Mouse (Mus musculus): ENCODE results near the gene Map1lc3a. TPM values are rescaled to one million over a fixed set of nuclear protein-coding genes. Genes with fewer than 3 reads are reported as not detected.

The Map1lc3a gene
- total RNA-seq (2021) = 100 to 1,000 TPM; 267 to 277 TPM
- long read RNA-seq, experiment 1, transcript Map1lc3a-201 (4 exons, 1,112 nt) = major isoform, 89 of 133 reads
- long read RNA-seq, experiment 1, transcript Map1lc3a-203 (3 exons, 826 nt) = minor isoform, 33 of 133 reads
- long read RNA-seq, experiment 1, partial matches to known transcripts = 11 of 133 reads
- long read RNA-seq, experiment 1, other reads (novel, unspliced or antisense) = 0 of 133 reads
- long read RNA-seq, experiment 2, transcript Map1lc3a-201 (4 exons, 1,112 nt) = major isoform, 96 of 161 reads
- long read RNA-seq, experiment 2, transcript Map1lc3a-203 (3 exons, 826 nt) = minor isoform, 51 of 161 reads
- long read RNA-seq, experiment 2, partial matches to known transcripts = 13 of 161 reads
- long read RNA-seq, experiment 2, other reads (novel, unspliced or antisense) = 1 of 161 reads

GRCm38 (mm10) chr2:155276195-155276594 lies at the start of gene Map1lc3a:
Gene Map1lc3a (plus strand): TSS chr2:155276297.
- intact Hi-C loops (cut with DNase I) = loop anchor here (2.0 kb wide), 1 partner anchor 109 kb away; no protein-coding TSS in a partner anchor
- TF ChIP-seq CTCF (IDR thresholded peaks at IDR 0.05) = no peak
- peak; percentile 97 for DNase-seq

GRCm38 (mm10) chr2:155235746-155236361 lies 40.2 kb upstream of the Map1lc3a start:
- intact Hi-C loops (cut with DNase I) = loop anchor here (5.0 kb wide), 1 partner anchor 151 kb away; no protein-coding TSS in a partner anchor
- Histone ChIP-seq H3K4me3 (peak overlapping the region; percentile 99), H3K27ac (peak overlapping the region; percentile 96)
- no peak for TF ChIP-seq CTCF (IDR thresholded peaks at IDR 0.05)
- no peak for DNase-seq

More at GRCm38 (mm10) chr2:155276195-155276594, at the start of gene Map1lc3a:
- Histone ChIP-seq H3K27ac (peak within 1 kb of the TSS; percentile 99), H3K4me3 (peak within 1 kb of the TSS; percentile 99)

- intact Hi-C loops (cut with DNase I) = loop anchor here (5.0 kb wide), 1 partner anchor 151 kb away; no protein-coding TSS in a partner anchor
- peak within 1 kb of the TSS; percentile 99 for H3K4me3 ChIP-seq
- peak; percentile 31; the same call in 1 of the 2 replicates for TF ChIP-seq CTCF (IDR thresholded peaks at IDR 0.05)
- H3K27ac ChIP-seq = peak within 1 kb of the TSS; percentile 96
- peak; percentile 99 for DNase-seq
Measured at GRCm38 (mm10) chr2:155236362-155236992, 39.6 kb upstream of the Map1lc3a start, which contains the start of gene Dynlrb1. Gene Dynlrb1 (plus strand): TSS chr2:155236533.

DNA sequence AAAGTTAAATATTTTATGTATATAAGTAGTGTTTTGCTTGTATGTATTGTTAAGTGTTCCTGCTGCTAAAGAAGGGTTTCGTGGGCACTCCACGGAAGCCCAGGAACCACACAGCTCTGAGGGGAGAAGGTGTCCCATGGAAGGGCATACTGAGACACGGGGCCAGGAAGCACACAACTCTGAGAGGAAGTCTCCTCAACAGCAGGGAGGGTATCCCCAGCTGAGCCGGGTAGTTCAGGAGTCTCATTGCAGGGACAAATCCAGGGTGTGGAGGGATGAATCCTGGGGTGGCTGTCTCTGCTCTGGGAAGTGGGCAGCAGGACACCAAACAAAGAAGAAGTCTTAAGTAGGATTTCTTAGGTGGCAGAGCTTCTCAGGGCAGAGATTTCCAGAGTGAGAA lies 38.8 kb upstream of the Map1lc3a start:
- DNase-seq = no peak
- intact Hi-C loops (cut with DNase I) = loop anchor here (5.0 kb wide), 1 partner anchor 150 kb away; no protein-coding TSS in a partner anchor
- H3K4me3 ChIP-seq = peak overlapping the region; percentile 99
- H3K27ac ChIP-seq = peak overlapping the region; percentile 96
- TF ChIP-seq CTCF (IDR thresholded peaks at IDR 0.05) = no peak

DNA sequence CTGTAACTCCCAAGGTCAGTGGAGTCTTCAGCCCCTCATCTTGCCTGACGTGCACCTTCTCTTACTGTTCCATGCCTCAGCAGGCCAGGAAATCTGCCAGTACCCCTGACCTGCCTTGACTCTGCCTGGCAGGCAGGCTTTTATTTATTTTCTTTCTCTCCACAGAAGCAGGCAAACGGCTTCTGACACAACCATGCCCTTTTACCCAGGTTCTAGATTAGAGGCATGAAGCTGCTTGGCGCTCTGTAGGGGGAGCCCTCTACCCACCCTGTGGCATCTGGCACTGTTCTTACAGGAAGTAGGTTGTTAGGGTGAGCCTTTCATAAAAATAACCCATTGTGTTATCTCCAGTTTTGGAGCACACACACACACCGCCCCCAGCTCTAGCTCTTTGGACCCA lies 35.2 kb upstream of the Map1lc3a start:
- peak; percentile 48 for DNase-seq
- Histone ChIP-seq H3K27ac (peak overlapping the region; percentile 64), H3K4me3 (no peak overlapping the region)
- peak; percentile 58 for TF ChIP-seq CTCF (IDR thresholded peaks at IDR 0.05)
- intact Hi-C loops (cut with DNase I) = no loop called here

GRCm38 (mm10) chr2:155242296-155242855 lies 33.7 kb upstream of the Map1lc3a start:
- Histone ChIP-seq H3K4me3 (0 out of 2 replicates have a peak overlapping the region, but pooled peaks have one; percentile 13), H3K27ac (peak overlapping the region; percentile 64)
- intact Hi-C loops (cut with DNase I) = no loop called here
- TF ChIP-seq CTCF (IDR thresholded peaks at IDR 0.05) = no peak
- peak; percentile 63 for DNase-seq

DNA sequence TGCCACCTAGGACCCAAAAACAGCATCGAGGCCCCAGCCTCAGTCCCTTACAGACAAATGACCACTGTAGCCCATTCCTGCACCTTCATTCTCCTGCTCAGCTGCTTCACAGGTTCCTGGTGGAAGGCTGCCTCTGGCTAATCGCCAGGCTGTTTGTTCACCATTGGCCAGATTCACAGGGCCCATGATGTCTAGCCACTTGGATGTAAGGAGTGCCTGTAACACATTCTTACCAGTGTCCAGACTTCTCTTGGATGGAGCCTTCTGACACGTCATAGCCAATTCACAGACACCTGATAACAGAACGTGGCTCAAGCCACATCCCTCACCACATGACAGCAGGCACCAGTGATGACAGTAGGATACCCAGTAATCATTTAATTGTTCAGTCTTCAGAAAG lies 29.9 kb upstream of the Map1lc3a start:
- TF ChIP-seq CTCF (IDR thresholded peaks at IDR 0.05) = no peak
- DNase-seq = no peak
- intact Hi-C loops (cut with DNase I) = no loop called here
- Histone ChIP-seq H3K4me3 (no peak overlapping the region), H3K27ac (no peak overlapping the region)

DNA sequence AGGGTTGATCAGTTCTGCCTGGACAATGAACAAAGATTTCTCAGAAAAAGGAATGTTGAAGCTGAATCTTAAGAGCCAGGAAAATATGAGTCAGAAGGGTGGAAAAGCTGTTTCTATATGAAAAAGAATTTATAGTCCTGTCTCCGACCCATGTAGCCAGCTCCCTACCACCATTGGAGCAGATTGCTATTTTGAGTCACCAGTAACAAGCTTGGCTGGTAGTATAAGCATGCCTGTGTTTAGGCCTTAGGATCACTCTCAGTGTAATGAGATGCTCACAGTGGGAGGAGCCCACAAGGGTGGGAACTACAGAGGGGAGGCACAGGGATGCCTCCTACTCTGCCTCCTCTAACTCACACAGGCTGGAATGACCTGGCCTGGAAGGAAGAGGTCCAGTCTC lies 27.9 kb upstream of the Map1lc3a start:
- DNase-seq = no peak
- TF ChIP-seq CTCF (IDR thresholded peaks at IDR 0.05) = no peak
- Histone ChIP-seq H3K27ac (no peak overlapping the region), H3K4me3 (no peak overlapping the region)
- intact Hi-C loops (cut with DNase I) = no loop called here

- no peak overlapping the region for H3K4me3 ChIP-seq
- intact Hi-C loops (cut with DNase I) = no loop called here
- no peak overlapping the region for H3K27ac ChIP-seq
- DNase-seq = no peak
- peak; percentile 20; the same call in 1 of the 2 replicates for TF ChIP-seq CTCF (IDR thresholded peaks at IDR 0.05)
Measured at GRCm38 (mm10) chr2:155248718-155249117, 27.4 kb upstream of the Map1lc3a start.

- no peak overlapping the region for H3K4me3 ChIP-seq
- H3K27ac ChIP-seq = no peak overlapping the region
- TF ChIP-seq CTCF (IDR thresholded peaks at IDR 0.05) = no peak
- no peak for DNase-seq
- intact Hi-C loops (cut with DNase I) = no loop called here
Measured at GRCm38 (mm10) chr2:155249588-155249987, 26.5 kb upstream of the Map1lc3a start.

GRCm38 (mm10) chr2:155265526-155265925 lies 10.6 kb upstream of the Map1lc3a start:
- Histone ChIP-seq H3K27ac (no peak overlapping the region), H3K4me3 (no peak overlapping the region)
- TF ChIP-seq CTCF (IDR thresholded peaks at IDR 0.05) = no peak
- no peak for DNase-seq
- intact Hi-C loops (cut with DNase I) = no loop called here

GRCm38 (mm10) chr2:155266896-155267295 lies 9.2 kb upstream of the Map1lc3a start:
- TF ChIP-seq CTCF (IDR thresholded peaks at IDR 0.05) = no peak
- H3K27ac ChIP-seq = no peak overlapping the region
- intact Hi-C loops (cut with DNase I) = no loop called here

More at GRCm38 (mm10) chr2:155266896-155267295, 9.2 kb upstream of the Map1lc3a start:
- DNase-seq = no peak
- no peak overlapping the region for H3K4me3 ChIP-seq

Measured in gastrocnemius, adult 2 months (tissue).